Mouse (Mus musculus): ENCODE data around the gene Zfp870.

Zfp870 gene

DNA sequence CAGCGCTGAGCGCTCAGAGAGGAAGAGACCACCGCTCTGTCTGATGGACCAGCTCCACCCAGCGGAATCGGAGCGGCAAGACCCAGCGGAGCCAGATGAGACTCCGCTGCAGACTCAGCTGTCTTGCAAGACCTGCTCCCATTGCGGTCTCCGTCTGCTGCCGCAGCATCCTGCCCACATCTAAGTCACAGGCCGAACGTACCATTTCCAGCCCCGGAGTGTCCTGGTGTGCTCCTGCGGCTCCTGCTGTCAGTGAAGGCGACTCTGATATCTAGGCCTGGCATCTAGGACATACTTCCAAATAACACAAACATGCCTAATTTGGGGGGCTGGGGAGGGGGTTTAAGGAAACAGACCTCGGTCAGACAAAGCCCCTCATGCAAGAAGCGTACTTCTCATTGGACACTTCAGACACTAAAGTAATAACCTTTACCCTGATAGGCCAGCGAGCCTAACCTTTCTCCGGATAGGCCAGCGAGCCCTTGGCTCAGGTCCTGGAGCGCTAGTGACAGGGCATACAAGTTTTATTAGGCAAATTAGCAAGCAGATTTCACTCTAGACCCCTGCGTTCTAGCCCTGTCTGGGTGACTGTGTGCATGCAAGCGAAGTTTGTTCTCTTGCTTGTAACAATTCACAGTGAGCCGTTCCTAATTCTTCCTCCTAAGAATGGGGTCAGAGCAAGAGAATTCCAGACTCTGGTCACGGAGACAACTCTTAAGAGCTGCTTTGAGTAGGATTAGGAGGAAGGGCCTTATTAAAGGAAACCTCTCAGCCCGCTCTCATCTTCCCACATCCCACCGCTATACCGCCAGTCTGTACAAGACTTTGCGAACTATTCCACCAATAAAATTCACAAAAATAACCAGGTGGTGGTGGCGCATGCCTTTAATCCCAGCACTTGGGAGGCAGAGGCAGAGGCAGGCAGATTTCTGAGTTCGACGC, at the start of gene Zfp870:
Gene Zfp870, minus strand, starts transcription at position 404 of the 942 bp plus-strand sequence.
- in situ Hi-C loops (cut with MboI; ENCODE audit: low sequenced_read_pairs) = no loop called here

GRCm38 (mm10) chr17:32939831-32940230, 48.4 kb upstream of the Zfp870 start:
- in situ Hi-C loops (cut with MboI; ENCODE audit: low sequenced_read_pairs) = no loop called here

DNA sequence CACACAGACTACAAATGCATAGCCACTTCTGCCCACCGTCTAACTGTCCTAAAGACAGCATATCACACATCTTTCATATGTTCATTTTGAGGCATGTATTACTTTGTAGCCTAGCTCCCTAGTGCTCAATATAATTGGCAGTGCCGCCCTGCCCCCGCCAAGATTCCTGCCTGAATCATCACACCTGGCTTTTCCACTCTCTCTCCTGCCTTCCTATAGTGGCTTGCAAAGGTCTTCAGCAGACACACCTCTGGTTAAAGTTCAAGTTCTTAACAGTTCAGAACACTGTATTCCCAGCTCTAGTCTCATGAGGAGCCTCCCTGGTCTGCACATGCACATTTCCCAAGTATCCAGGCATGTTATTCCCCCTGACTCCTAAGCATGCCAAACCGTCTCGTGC, 36.4 kb upstream of the Zfp870 start:
- in situ Hi-C loops (cut with MboI; ENCODE audit: low sequenced_read_pairs) = no loop called here

- in situ Hi-C loops (cut with MboI; ENCODE audit: low sequenced_read_pairs) = no loop called here
Observed at GRCm38 (mm10) chr17:32924658-32925312, 33.3 kb upstream of the Zfp870 start.

DNA sequence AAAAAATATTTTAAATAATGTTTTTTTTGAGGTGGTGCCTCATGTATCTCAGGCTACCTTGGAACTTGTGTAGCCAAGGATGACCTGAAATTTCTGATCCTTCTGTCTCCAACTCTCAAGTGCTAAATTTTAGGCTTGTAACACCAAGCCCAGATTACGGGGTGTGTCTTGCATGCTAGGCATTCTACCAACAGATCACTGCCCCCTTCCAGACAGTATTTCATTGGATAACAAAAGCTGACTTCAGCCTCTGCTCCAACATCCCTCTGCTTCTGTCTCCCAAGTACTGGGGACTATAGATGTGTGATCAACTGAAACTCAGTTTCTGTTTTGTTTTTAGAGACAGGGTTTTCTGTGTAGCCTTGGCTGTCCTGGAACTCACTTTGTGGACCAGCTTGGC, 32.2 kb upstream of the Zfp870 start:
- in situ Hi-C loops (cut with MboI; ENCODE audit: low sequenced_read_pairs) = no loop called here

- in situ Hi-C loops (cut with MboI; ENCODE audit: low sequenced_read_pairs) = no loop called here
Observed at GRCm38 (mm10) chr17:32919123-32919522, 27.7 kb upstream of the Zfp870 start.

DNA sequence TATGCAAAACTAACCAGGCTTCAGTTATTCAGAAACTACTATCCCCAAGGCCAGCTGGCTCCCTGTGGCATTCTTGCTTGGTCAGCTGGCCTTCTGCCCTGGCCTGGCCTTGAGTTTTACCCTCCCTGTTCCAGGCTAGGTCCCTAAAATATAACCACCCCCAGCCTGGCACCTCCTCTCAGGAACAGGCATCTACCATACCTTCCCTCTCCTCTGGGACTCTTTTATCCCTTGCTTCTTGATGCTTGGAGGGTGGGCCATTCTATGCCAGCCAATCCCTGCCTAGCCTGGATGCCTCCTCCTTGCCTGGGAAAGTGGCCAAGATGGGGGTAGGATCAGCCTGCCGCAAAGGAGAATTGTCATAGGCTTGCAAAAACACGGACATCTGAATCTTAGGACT, 25.7 kb upstream of the Zfp870 start, which contains the start of gene Cyp4f14:
Gene Cyp4f14, minus strand, starts transcription at position 212 of the 400 bp plus-strand sequence.
- in situ Hi-C loops (cut with MboI; ENCODE audit: low sequenced_read_pairs) = no loop called here

DNA sequence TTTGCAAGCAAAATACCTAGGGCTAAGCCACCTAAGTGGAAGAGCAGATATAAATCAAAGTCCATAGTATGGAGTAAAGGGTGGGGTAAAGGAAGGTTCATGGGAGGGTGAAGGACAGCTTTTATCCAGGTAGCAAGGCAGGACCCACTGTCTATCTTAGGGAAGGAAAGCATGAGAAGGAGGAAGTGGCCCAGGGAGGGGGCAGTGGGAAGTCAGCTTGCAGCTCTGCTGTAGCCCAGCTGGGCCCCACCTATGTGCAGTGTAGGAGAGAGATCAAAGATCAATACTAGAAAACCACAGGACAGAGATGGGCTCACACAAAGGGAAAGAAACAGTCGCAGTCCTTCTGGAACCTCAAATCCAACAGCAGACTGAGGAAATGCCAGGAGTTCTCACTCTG, 24.6 kb upstream of the Zfp870 start:
- in situ Hi-C loops (cut with MboI; ENCODE audit: low sequenced_read_pairs) = no loop called here

- in situ Hi-C loops (cut with MboI; ENCODE audit: low sequenced_read_pairs) = no loop called here
Observed at GRCm38 (mm10) chr17:32906172-32906571, 14.7 kb upstream of the Zfp870 start.

GRCm38 (mm10) chr17:32905239-32905638, 13.8 kb upstream of the Zfp870 start:
- in situ Hi-C loops (cut with MboI; ENCODE audit: low sequenced_read_pairs) = no loop called here

DNA sequence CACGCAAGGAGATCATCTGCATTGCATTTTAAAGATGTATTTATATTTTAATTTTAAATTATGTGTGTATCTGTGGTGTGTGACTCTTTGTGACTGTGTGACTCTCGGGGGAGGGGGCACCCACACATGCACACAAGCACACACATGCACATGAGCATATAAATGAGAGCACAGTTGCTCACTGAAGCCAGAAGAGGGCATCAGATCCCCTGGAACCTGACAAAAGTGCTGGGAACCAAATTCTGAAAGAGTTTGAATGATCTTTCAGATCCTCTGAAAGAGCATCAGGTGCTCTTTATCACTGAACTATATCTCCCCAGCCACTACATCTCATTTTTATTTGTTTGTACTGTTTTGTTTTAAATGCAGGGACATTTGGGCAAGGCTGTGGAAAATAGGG, 13.0 kb upstream of the Zfp870 start:
- in situ Hi-C loops (cut with MboI; ENCODE audit: low sequenced_read_pairs) = no loop called here

DNA sequence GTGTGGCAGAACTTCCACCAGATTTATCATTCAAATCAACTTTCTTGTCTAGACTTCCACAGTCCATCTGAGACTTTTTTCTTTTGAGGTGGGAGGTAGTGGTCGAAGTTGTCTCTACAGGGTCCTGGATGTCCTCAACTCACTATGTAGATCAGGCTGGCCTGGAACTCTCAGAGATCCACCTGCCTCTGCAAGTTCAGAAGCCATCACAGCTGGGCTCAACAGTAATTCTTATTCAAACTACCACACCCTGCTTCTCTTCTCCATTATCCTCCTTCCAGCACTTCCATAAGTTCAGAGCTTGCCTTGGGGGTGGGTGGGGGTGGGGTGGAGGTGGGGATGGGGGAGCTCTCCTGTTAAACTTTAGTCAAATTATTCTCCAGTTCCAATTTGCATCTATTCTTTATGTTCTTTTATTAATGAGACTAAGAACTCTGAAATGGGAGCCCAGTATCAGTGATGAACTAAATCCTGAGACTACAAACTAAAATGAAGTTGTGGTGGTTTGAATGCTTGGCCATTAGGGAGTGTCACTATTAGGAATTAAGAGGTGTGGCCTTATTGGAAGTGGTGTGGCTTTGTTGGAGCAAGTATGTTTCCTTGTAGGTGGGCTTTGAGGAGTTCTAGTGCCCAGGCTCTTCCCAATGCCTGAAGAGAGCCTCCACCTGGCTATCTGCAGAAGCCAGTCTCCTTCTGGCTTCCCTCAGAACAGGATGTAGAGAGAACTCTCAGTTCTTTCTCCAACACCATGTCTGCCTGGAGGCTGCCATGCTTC, 10.5 kb upstream of the Zfp870 start:
- in situ Hi-C loops (cut with MboI; ENCODE audit: low sequenced_read_pairs) = no loop called here

DNA sequence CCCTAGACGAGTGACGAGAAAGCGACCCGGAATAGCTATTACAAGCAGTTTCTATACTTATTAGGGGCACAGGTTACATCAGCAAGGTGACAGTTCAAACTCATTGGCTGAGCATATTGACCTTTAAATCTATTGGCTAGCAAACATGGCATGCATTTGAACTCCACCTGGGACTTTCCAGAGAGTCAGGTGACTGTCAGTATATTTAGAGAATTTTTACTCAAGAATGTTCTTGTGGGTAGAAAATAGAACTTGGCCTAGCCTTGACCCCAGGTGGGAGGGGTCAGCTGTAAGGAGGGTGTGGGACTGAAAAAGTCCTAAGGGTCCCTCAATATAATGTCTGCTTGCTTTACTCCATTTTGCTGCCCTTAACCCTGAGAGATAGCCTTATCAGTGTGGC, 4.0 kb upstream of the Zfp870 start:
- in situ Hi-C loops (cut with MboI; ENCODE audit: low sequenced_read_pairs) = no loop called here

DNA sequence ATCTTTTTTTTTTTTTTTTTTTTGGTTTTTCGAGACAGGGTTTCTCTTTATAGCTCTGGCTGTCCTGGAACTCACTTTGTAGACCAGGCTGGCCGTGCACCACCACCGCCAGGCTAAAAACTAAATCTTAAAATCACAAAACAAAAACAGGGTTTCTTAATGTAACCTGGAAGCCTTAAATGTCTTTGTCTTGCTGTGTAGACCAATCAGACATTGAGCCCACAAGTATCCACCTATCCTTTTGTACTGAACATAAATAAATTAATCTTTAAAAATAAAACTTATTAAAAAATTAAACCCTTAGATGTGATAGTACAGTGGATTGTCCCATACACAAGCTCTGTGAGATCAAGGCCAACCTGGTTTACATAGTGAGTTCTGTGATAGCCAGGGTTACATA, 2.5 kb upstream of the Zfp870 start:
- in situ Hi-C loops (cut with MboI; ENCODE audit: low sequenced_read_pairs) = no loop called here

DNA sequence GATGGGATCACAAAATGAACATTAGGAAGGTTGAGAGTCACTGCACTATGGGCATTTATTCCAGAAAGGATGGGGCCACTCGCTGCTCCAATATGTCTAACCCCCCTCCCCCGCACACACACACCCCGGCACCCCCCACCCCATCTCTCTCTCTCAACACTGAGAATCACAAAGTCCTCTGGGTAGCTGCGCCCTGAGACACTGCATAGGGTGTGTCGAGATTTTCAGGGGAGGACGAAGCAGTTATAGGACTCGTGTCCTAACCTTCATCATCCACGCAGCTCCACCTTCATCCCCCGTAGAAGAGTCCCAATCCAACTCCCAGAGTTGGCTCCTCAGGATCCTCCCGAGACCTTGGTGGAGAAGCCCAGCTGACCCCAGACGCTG, 597 bp downstream of the Zfp870 start:
- in situ Hi-C loops (cut with MboI; ENCODE audit: low sequenced_read_pairs) = no loop called here

DNA sequence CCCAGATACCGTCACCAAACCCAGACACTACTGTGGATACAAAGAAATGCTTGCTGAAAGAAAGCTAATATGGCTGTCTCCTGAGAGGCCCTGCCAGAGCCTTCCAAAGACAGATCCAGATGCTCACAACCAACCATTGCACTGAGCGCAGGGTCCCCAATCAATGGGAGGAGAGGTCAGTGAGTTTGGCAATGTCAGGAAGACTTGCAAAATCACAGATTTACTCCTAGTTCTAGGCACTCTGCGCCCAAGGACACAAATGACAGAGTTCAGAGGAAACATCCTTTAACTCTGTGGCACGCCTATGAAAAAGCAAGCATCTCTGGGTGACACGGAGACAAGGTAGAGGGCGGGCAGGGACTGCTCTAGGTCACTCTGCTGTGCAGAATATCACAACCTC, 1.8 kb downstream of the Zfp870 start:
- in situ Hi-C loops (cut with MboI; ENCODE audit: low sequenced_read_pairs) = no loop called here

DNA sequence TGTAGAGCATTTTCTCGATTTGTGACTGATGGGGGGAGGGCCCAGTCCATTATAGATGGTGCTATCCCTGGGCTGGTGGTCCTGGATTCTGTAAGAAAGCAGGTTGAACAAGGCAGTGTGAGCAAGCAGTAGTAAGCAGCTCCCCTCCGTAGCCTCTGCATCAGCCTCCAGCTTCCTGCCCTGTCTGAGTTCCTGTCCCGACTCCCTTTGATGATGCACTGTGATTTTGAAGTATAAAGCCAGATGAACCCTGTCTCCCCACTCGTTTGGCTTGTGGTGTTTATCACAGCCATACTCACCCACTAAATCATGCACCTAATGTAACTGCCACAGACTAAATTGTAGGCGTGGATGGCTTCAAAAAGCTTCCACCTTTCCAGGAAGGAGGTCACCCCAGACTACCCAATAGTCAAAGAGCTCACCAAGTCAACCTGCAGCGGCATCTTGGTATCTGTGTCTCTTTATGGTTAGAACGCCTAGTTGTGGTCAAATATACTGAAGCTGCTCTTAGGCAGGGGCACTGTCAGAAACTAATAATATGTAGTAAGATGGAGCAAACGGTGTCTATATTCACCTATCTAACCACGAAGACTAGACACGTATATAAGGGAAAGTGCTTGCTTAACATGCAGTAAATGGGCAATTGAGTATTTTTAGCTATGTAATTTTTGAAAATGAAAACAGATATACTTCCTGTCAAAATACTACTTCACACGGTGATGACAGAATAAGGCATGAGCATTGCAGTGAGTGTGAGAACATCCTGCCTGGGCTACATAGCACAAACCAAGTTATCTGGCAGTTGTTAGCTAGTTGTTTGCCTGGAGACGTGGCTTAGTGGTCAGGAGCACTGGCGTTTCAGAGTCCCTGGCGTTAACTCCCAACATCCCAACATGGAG, 10.9 kb downstream of the Zfp870 start:
- in situ Hi-C loops (cut with MboI; ENCODE audit: low sequenced_read_pairs) = no loop called here

- in situ Hi-C loops (cut with MboI; ENCODE audit: low sequenced_read_pairs) = no loop called here
Observed at GRCm38 (mm10) chr17:32878773-32879172, 12.7 kb downstream of the Zfp870 start.

GRCm38 (mm10) chr17:32877471-32878171, 13.8 kb downstream of the Zfp870 start:
- in situ Hi-C loops (cut with MboI; ENCODE audit: low sequenced_read_pairs) = no loop called here

- in situ Hi-C loops (cut with MboI; ENCODE audit: low sequenced_read_pairs) = no loop called here
Observed at GRCm38 (mm10) chr17:32872696-32873095, 18.7 kb downstream of the Zfp870 start.

Measured in CH12F3 (cell line).